Mouse (Mus musculus): Measurements from ENCODE around the gene Samd4b. TPM values are rescaled to one million over a fixed set of nuclear protein-coding genes. Genes with fewer than 3 reads are reported as not detected.
A peak's percentile ranks its signal among the peaks of the same experiment; 100 is the strongest.

Samd4b gene
- total and polyA plus RNA-seq, 3 experiments = 6.4 to 45.9 TPM; not detected in 1

DNA sequence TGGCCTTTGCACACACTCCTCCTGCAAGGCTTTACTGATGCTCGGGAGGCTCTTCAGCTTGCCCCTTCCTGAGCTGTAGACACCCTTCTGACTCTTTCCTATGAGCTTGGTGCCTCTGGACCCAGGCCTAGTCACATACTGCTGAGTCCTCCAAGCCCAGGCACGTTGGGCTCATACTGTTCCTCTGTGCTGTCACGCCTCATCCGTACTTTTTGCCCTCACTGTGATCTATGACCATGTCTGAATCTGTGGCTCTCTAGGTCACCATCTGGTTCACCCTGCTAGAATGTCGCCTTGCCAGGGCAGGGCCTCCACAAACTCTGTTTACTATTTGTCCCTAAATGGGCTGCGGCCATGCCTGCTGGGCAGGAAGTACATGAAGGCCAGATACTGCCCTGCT, 44.9 kb downstream of the Samd4b start:
- H3K27ac ChIP-seq (ENCODE audit: control insufficient read depth, low read depth, low read length) = no peak overlapping the region
- peaks cover 0 to 2% of the 10 kb centered on the region in 2 experiments; a peak in 1 of 4 replicates for H3K27me3 ChIP-seq (ENCODE audit: control insufficient read depth in 1 of 2, insufficient read depth in 2 of 2, low read length in 2 of 2)
- no peak overlapping the region for H3K4me3 ChIP-seq (ENCODE audit: control insufficient read depth in 1 of 2, insufficient read depth in 1 of 2, low read depth in 2 of 2, low read length in 2 of 2)
- no peaks in the 10 kb centered on the region for H3K36me3 ChIP-seq (ENCODE audit: control insufficient read depth in 1 of 2, insufficient read depth in 2 of 2, low read length in 2 of 2)
- H3K9me3 ChIP-seq (replicated peaks; ENCODE audit: insufficient read depth, low read length) = no peaks in the 10 kb centered on the region
- TF ChIP-seq TBP (IDR thresholded peaks at IDR 0.05; ENCODE audit: low read depth, low read length) (no peak), BHLHE40 (IDR thresholded peaks at IDR 0.05; ENCODE audit: borderline replicate concordance, low read depth, low read length) (no peak)
- H3K9ac ChIP-seq (ENCODE audit: control insufficient read depth, low read depth, low read length, poor library complexity, severe bottlenecking) = no peak overlapping the region
- DNase-seq (ENCODE audit: low read depth, low spot score) = no peak
- no peaks in the 10 kb centered on the region for H3K4me1 ChIP-seq (ENCODE audit: control insufficient read depth in 1 of 2, insufficient read depth in 2 of 2, low read length in 2 of 2)
- no peaks in the 10 kb centered on the region for H3K79me2 ChIP-seq (ENCODE audit: control insufficient read depth, insufficient read depth, low read length, poor library complexity)

DNA sequence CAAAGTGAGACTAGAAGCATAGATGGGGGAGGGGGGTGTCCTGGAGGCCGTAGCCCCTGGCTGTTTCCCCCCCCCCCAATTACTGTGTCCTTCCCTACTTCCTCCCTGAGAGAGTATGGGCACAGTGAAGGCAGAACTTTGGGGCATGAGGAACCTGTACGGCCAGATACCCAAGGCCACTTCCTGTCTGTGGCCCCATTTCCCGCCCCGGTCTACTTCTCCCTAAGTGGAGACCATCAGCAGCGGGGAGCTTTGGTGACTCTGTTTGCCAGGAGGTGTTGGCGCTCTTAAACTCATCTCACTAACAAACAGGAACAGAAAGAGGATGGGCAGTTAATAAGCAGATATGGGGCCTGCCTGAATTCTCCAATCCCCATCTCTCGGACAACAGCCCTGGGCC, 50.3 kb downstream of the Samd4b start:
- H3K4me3 ChIP-seq (ENCODE audit: control insufficient read depth in 1 of 2, insufficient read depth in 1 of 2, low read depth in 2 of 2, low read length in 2 of 2) = no peak overlapping the region
- H3K36me3 ChIP-seq (ENCODE audit: control insufficient read depth in 1 of 2, insufficient read depth in 2 of 2, low read length in 2 of 2) = no peaks in the 10 kb centered on the region
- no peaks in the 10 kb centered on the region for H3K79me2 ChIP-seq (ENCODE audit: control insufficient read depth, insufficient read depth, low read length, poor library complexity)
- H3K9ac ChIP-seq (ENCODE audit: control insufficient read depth, low read depth, low read length, poor library complexity, severe bottlenecking) = 0 out of 2 replicates have a peak overlapping the region, but pooled peaks have one; percentile 3
- H3K9me3 ChIP-seq (replicated peaks; ENCODE audit: insufficient read depth, low read length) = no peaks in the 10 kb centered on the region
- no peak overlapping the region for H3K27ac ChIP-seq (ENCODE audit: control insufficient read depth, low read depth, low read length)
- 0 out of 4 replicates have a peak, but pooled peaks cover 0 to 3% of the 10 kb centered on the region in 2 experiments for H3K4me1 ChIP-seq (ENCODE audit: control insufficient read depth in 1 of 2, insufficient read depth in 2 of 2, low read length in 2 of 2)
- TF ChIP-seq KAT2A (conservative IDR thresholded peaks at IDR 0.05; ENCODE audit: low read depth, low read length) = no peak
- no peak for TF ChIP-seq MYC (IDR thresholded peaks at IDR 0.05; ENCODE audit: low read depth, low read length)
- no peak for TF ChIP-seq TAL1 (IDR thresholded peaks at IDR 0.05; ENCODE audit: low read length)
- TF ChIP-seq E2F4 (IDR thresholded peaks at IDR 0.05; ENCODE audit: borderline replicate concordance, low read depth, low read length) = no peak
- peak; percentile 16 for DNase-seq (ENCODE audit: low read depth, low spot score)
- peaks cover 0 to 2% of the 10 kb centered on the region in 2 experiments; a peak in 1 of 4 replicates for H3K27me3 ChIP-seq (ENCODE audit: control insufficient read depth in 1 of 2, insufficient read depth in 2 of 2, low read length in 2 of 2)

DNA sequence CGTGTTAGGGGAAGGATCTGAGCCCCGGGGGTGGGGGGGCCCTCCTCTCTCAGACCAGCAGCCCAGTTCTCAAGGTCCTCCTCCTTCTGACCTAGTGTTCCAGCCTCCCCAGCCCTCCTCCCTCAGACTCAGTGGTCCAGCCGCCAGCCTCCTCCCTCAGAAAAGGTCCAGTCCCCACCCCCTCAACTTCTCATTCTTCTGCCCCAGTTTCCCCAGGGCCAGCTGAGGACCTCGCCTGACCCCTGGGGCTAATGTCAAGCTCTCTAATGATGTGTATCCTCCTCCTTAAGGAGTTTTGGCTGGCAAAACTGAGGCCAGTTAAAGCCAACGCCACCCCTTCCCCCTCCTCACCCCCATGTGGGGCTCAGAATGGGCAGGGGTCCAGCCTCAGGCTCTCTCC, 50.8 kb downstream of the Samd4b start, which contains the start of gene Nccrp1:
Nccrp1 (minus strand) TSS at position 101 of the 400 bp plus-strand sequence.
- no peaks in the 10 kb centered on the region for H3K79me2 ChIP-seq (ENCODE audit: control insufficient read depth, insufficient read depth, low read length, poor library complexity)
- no peaks in the 10 kb centered on the region for H3K36me3 ChIP-seq (ENCODE audit: control insufficient read depth in 1 of 2, insufficient read depth in 2 of 2, low read length in 2 of 2)
- H3K27ac ChIP-seq (ENCODE audit: control insufficient read depth, low read depth, low read length) = no peak within 1 kb of the TSS
- H3K27me3 ChIP-seq (ENCODE audit: control insufficient read depth in 1 of 2, insufficient read depth in 2 of 2, low read length in 2 of 2) = peaks cover 0 to 2% of the 10 kb centered on the region in 2 experiments; a peak in 1 of 4 replicates
- 0 out of 2 replicates have a peak within 1 kb of the TSS, but pooled peaks have one; percentile 3 for H3K9ac ChIP-seq (ENCODE audit: control insufficient read depth, low read depth, low read length, poor library complexity, severe bottlenecking)
- DNase-seq (ENCODE audit: low read depth, low spot score) = no peak
- no peaks in the 10 kb centered on the region for H3K9me3 ChIP-seq (replicated peaks; ENCODE audit: insufficient read depth, low read length)
- TF ChIP-seq MAZ (IDR thresholded peaks at IDR 0.05; ENCODE audit: low read depth, low read length) = no peak
- TF ChIP-seq ZNF384 (IDR thresholded peaks at IDR 0.05; ENCODE audit: low read depth, low read length) = no peak
- no peak for TF ChIP-seq USF2 (IDR thresholded peaks at IDR 0.05; ENCODE audit: borderline replicate concordance in 1 of 2, insufficient read depth in 1 of 2, low read depth in 1 of 2, low read length in 2 of 2)
- TF ChIP-seq KAT2A (conservative IDR thresholded peaks at IDR 0.05; ENCODE audit: low read depth, low read length) = no peak
- no peak for TF ChIP-seq NELFE (IDR thresholded peaks at IDR 0.05; ENCODE audit: low read depth, low read length)
- H3K4me3 ChIP-seq (ENCODE audit: control insufficient read depth in 1 of 2, insufficient read depth in 1 of 2, low read depth in 2 of 2, low read length in 2 of 2) = no peak within 1 kb of the TSS
- 0 out of 4 replicates have a peak, but pooled peaks cover 0 to 3% of the 10 kb centered on the region in 2 experiments for H3K4me1 ChIP-seq (ENCODE audit: control insufficient read depth in 1 of 2, insufficient read depth in 2 of 2, low read length in 2 of 2)

Measured in MEL (cell line).